Mouse (Mus musculus) limb, embryonic 12.5 days (tissue): Measurements from ENCODE around the gene Ttc36. TPM values are rescaled to one million over a fixed set of nuclear protein-coding genes. Genes with fewer than 3 reads are reported as not detected.

Experiments used
- ATAC-seq: fragments of 200-750 bp; cut with Nextera tagmentation; 2 replicates; pipeline ENCODE4 v1.8.0; 2017; ENCODE audit warnings: low read depth, moderate TSS enrichment; ENCODE audit not compliant: insufficient number of reproducible peaks, insufficient read depth, low FRiP score, low TSS enrichment
- H3K27ac ChIP-seq: fragments of 300-500 bp; sonication (generic); 2 replicates; pipeline ENCODE4 v1.5.1; 2016; ENCODE audit warnings: mild to moderate bottlenecking, moderate library complexity
- H3K27me3 ChIP-seq: fragments of 300-500 bp; sonication (generic); 2 replicates; pipeline ENCODE4 v1.6.1; 2016; ENCODE audit warnings: mild to moderate bottlenecking, moderate library complexity
- H3K36me3 ChIP-seq: fragments of 300-500 bp; sonication (generic); 2 replicates; pipeline ENCODE4 v1.6.1; 2016; ENCODE audit warnings: mild to moderate bottlenecking, moderate library complexity
- H3K4me1 ChIP-seq: fragments of 300-500 bp; sonication (generic); replicated peaks from 2 replicates; pipeline ENCODE4 v1.6.1; 2016
- H3K4me2 ChIP-seq: fragments of 300-500 bp; sonication (generic); 2 replicates; pipeline ENCODE4 v1.6.1; 2016; ENCODE audit warnings: mild to moderate bottlenecking, moderate library complexity
- H3K4me3 ChIP-seq: fragments of 300-500 bp; sonication (generic); replicated peaks from 2 replicates; pipeline ENCODE4 v1.5.1; 2016; ENCODE audit warnings: mild to moderate bottlenecking
- H3K9ac ChIP-seq: fragments of 300-500 bp; sonication (generic); replicated peaks from 2 replicates; pipeline ENCODE4 v1.6.1; 2016; ENCODE audit warnings: mild to moderate bottlenecking, moderate library complexity
- H3K9me3 ChIP-seq: fragments of 300-500 bp; sonication (generic); 2 replicates; pipeline ENCODE4 v1.6.1; 2016; ENCODE audit warnings: mild to moderate bottlenecking, moderate library complexity
- WGBS: fragments of 180-500 bp; shearing (Covaris S2); methylation state at CpG from one replicate; pipeline ENCODE4 v1.1.7; 2016; 5-methylcytosine and 5-hydroxymethylcytosine counted together
- polyA plus RNA-seq: library from polyadenylated mRNA; unstranded; fragments of >200 nt; fragmentation: Nextera tagmentation; extraction: Ambion mirVana; gene quantifications from 2 replicates; pipeline ENCODE4 v1.2.1, GENCODE M21; 2016

Ttc36 gene
- polyA plus RNA-seq = not detected in 2 replicates

GRCm38 (mm10) chr9:44802808-44803450, at the start of gene Ttc36:
TSS of gene Ttc36 (minus strand) at chr9:44803072.
- no peak within 1 kb of the TSS for H3K9ac ChIP-seq
- H3K27ac ChIP-seq = no peak within 1 kb of the TSS
- peaks cover 12% of the 10 kb centered on the region; the same call in 1 of the 2 replicates for H3K4me1 ChIP-seq
- peaks cover 29% of the 10 kb centered on the region for H3K27me3 ChIP-seq
- peaks cover 35% of the 10 kb centered on the region for H3K36me3 ChIP-seq
- ATAC-seq = no peak
- WGBS = 69% methylated on average over 4 of the region's 4 CpGs
- H3K9me3 ChIP-seq = no peaks in the 10 kb centered on the region
- no peak within 1 kb of the TSS for H3K4me2 ChIP-seq
- H3K4me3 ChIP-seq = no peak within 1 kb of the TSS

GRCm38 (mm10) chr9:44847446-44847845, 44.6 kb upstream of the Ttc36 start:
- no peaks in the 10 kb centered on the region for H3K4me1 ChIP-seq
- H3K4me3 ChIP-seq = no peak overlapping the region
- WGBS = 91% methylated on average over 6 of the region's 6 CpGs
- H3K9me3 ChIP-seq = no peaks in the 10 kb centered on the region
- H3K9ac ChIP-seq = no peak overlapping the region
- no peak for ATAC-seq
- H3K4me2 ChIP-seq = no peak overlapping the region
- peaks cover 93% of the 10 kb centered on the region for H3K36me3 ChIP-seq
- H3K27ac ChIP-seq = no peak overlapping the region
- no peaks in the 10 kb centered on the region for H3K27me3 ChIP-seq

DNA sequence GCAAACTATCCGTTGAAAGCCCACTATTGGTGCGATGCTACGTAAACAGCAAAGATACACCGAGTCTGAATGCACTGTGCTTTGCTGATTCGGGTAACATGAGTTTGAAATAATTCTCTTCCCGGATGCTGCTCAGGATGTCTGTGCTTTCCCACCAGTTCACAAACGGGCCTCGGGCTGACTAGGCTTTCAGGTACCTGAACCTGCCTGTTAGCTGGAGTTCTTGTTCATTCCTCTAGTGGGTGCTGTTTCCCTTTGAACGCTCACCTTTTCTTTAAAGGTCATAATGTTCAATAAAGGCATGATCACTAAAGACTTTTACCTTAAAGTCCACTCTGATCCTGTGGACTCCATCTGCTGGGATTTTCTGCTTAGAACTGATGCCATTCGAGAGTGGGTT, 38.4 kb upstream of the Ttc36 start:
- no peak for ATAC-seq
- 90% methylated on average over 10 of the region's 10 CpGs for WGBS
- H3K4me3 ChIP-seq = no peak overlapping the region

DNA sequence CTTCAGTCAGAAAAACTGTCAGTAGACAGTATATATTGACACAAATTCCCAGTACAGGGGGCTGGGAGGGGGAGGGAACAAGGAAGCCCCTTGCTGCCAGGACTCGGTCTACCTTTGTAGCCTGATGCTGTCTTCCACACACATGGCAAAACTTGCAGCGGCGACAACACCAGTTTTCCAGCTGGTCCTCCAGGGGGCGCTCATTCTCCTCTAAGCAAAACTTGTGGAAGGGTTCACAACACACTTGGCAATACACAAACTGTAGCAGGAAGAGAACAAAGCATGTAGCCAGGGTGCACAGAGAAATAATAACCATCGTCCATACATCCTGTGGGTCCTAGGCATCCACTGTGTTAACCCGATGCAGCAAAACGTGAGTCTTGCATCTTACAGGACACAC, 33.6 kb upstream of the Ttc36 start:
- ATAC-seq = no peak
- no peak overlapping the region for H3K4me3 ChIP-seq
- WGBS = 61% methylated on average over 7 of the region's 7 CpGs
- H3K9ac ChIP-seq = no peak overlapping the region
- no peaks in the 10 kb centered on the region for H3K9me3 ChIP-seq
- no peaks in the 10 kb centered on the region for H3K4me1 ChIP-seq
- H3K27me3 ChIP-seq = no peaks in the 10 kb centered on the region
- H3K27ac ChIP-seq = no peak overlapping the region
- peaks cover 91% of the 10 kb centered on the region for H3K36me3 ChIP-seq
- H3K4me2 ChIP-seq = no peak overlapping the region

More for the DNA sequence above, 38.4 kb upstream of the Ttc36 start:
- Histone ChIP-seq H3K4me1 (no peaks in the 10 kb centered on the region), H3K9me3 (no peaks in the 10 kb centered on the region), H3K27ac (no peak overlapping the region), H3K4me2 (no peak overlapping the region), H3K9ac (no peak overlapping the region), H3K27me3 (no peaks in the 10 kb centered on the region), H3K36me3 (peaks cover 92% of the 10 kb centered on the region)

DNA sequence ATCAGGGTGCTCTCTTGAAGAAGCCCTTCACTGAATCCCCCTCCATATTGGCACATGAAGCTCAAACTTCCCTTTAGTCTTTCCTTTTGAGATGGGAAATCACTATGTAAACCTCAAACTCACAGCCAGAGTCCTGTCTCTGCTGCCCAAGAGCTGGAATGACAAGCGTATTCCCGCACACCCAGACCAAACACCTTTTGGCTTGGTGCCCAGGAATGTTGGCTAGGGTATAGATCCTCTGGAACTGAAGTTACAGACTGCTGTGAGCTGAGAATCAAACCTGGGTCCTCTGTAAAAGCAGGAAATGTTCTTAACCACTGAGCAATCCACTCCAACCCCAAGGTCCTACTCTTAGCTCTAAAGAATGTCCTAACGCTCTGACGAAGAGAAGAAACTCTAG, 29.5 kb upstream of the Ttc36 start:
- H3K4me2 ChIP-seq = no peak overlapping the region

GRCm38 (mm10) chr9:44830506-44830905, 27.6 kb upstream of the Ttc36 start:
- ATAC-seq = no peak
- no peaks in the 10 kb centered on the region for H3K9me3 ChIP-seq
- H3K9ac ChIP-seq = no peak overlapping the region
- WGBS = 88% methylated on average over 2 of the region's 2 CpGs
- no peaks in the 10 kb centered on the region for H3K27me3 ChIP-seq
- H3K4me1 ChIP-seq = no peaks in the 10 kb centered on the region
- H3K36me3 ChIP-seq = peaks cover 98% of the 10 kb centered on the region
- H3K4me3 ChIP-seq = no peak overlapping the region
- H3K4me2 ChIP-seq = no peak overlapping the region
- H3K27ac ChIP-seq = no peak overlapping the region

More for the DNA sequence above, 29.5 kb upstream of the Ttc36 start:
- WGBS = 89% methylated on average over 4 of the region's 4 CpGs
- Histone ChIP-seq H3K27me3 (no peaks in the 10 kb centered on the region), H3K4me3 (no peak overlapping the region), H3K4me1 (no peaks in the 10 kb centered on the region), H3K36me3 (peaks cover 96% of the 10 kb centered on the region), H3K27ac (no peak overlapping the region), H3K9me3 (no peaks in the 10 kb centered on the region), H3K9ac (no peak overlapping the region)
- ATAC-seq = no peak

DNA sequence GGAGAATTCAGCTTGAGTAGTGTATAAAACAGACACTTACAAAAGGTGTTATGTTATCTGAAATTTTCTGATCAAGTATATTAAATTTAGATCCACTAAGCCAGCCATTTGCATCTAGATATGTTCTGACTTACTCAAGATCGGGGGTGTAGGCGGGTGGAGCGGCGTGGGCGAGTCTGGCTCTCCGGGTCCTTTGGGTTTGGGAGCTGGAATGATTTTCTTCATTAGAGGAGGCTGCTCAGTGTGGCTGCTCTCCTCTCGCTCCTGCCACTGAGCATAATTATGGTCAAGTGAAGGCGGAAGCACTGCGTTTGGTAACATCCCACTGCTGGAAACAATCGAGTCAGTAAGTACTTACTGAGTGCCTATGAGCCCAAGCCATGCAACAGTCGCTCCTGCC, 26.1 kb upstream of the Ttc36 start:
- Histone ChIP-seq H3K36me3 (peaks cover 97% of the 10 kb centered on the region), H3K9me3 (no peaks in the 10 kb centered on the region), H3K4me1 (no peaks in the 10 kb centered on the region), H3K27ac (no peak overlapping the region), H3K27me3 (no peaks in the 10 kb centered on the region), H3K4me2 (no peak overlapping the region), H3K9ac (no peak overlapping the region), H3K4me3 (no peak overlapping the region)
- no peak for ATAC-seq
- 96% methylated on average over 11 of the region's 11 CpGs for WGBS

DNA sequence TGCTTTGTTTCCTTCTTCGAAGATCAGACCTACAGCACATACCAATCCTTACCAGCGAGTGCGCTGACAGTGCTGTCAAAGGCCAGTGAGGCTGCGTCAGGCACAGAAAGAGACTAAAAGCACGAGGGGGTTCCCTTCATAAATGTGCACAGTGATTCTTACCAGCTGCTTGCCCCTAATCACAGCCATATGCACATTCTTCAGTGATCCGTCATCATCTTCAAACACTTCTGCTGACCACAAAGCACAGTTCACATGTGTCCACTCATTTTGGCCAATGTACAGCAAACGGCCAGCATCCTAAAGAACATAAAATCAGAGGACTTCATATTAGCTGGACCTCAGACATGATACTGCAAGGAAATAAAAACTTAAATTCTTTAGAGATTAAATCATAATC, 23.8 kb upstream of the Ttc36 start:
- H3K36me3 ChIP-seq = peaks cover 97% of the 10 kb centered on the region
- H3K4me2 ChIP-seq = no peak overlapping the region
- no peaks in the 10 kb centered on the region for H3K9me3 ChIP-seq
- ATAC-seq = no peak
- H3K27ac ChIP-seq = no peak overlapping the region
- H3K9ac ChIP-seq = no peak overlapping the region
- 61% methylated on average over 7 of the region's 7 CpGs for WGBS
- no peaks in the 10 kb centered on the region for H3K4me1 ChIP-seq
- no peak overlapping the region for H3K4me3 ChIP-seq
- no peaks in the 10 kb centered on the region for H3K27me3 ChIP-seq

- Histone ChIP-seq H3K27me3 (no peaks in the 10 kb centered on the region), H3K4me3 (no peak overlapping the region), H3K9me3 (no peaks in the 10 kb centered on the region), H3K9ac (no peak overlapping the region), H3K4me2 (no peak overlapping the region), H3K36me3 (peaks cover 99% of the 10 kb centered on the region), H3K27ac (no peak overlapping the region), H3K4me1 (no peaks in the 10 kb centered on the region)
- ATAC-seq = no peak
- 91% methylated on average over 15 of the region's 15 CpGs for WGBS
These were observed 17.3 kb upstream of the Ttc36 start for GRCm38 (mm10) chr9:44819920-44820827.

- ATAC-seq = no peak
- no peak overlapping the region for H3K4me3 ChIP-seq
- WGBS = 87% methylated on average over 5 of the region's 5 CpGs
These were observed 14.7 kb upstream of the Ttc36 start for GRCm38 (mm10) chr9:44817522-44817921.

GRCm38 (mm10) chr9:44814179-44814578, 11.3 kb upstream of the Ttc36 start:
- 95% methylated on average over 8 of the region's 8 CpGs for WGBS

More at GRCm38 (mm10) chr9:44817522-44817921, 14.7 kb upstream of the Ttc36 start:
- H3K4me1 ChIP-seq = no peaks in the 10 kb centered on the region
- no peak overlapping the region for H3K4me2 ChIP-seq
- H3K36me3 ChIP-seq = peaks cover 100% of the 10 kb centered on the region
- H3K27me3 ChIP-seq = no peaks in the 10 kb centered on the region
- no peaks in the 10 kb centered on the region for H3K9me3 ChIP-seq
- no peak overlapping the region for H3K27ac ChIP-seq
- H3K9ac ChIP-seq = no peak overlapping the region

More at GRCm38 (mm10) chr9:44814179-44814578, 11.3 kb upstream of the Ttc36 start:
- ATAC-seq = no peak
- Histone ChIP-seq H3K4me1 (no peaks in the 10 kb centered on the region), H3K9me3 (no peaks in the 10 kb centered on the region), H3K9ac (no peak overlapping the region), H3K4me2 (no peak overlapping the region), H3K36me3 (peaks cover 98% of the 10 kb centered on the region), H3K4me3 (no peak overlapping the region), H3K27me3 (no peaks in the 10 kb centered on the region), H3K27ac (no peak overlapping the region)
